Mouse (Mus musculus) ES-E14 (cell line): ENCODE measurements around the gene Dennd1a. TPM values are rescaled to one million over a fixed set of nuclear protein-coding genes. Genes with fewer than 3 reads are reported as not detected.

Experiments used
- DNase-seq: peaks from one replicate; pipeline ENCODE4 v3.0.0-alpha.2; 2013; ENCODE audit warnings: low read depth, low spot score
- H3K27ac ChIP-seq: 2 replicates; pipeline ENCODE4 v1.5.1; 2012; ENCODE audit warnings: low read depth, mild to moderate bottlenecking, low read length, moderate library complexity, mixed read lengths; ENCODE audit not compliant: poor library complexity, insufficient read depth, severe bottlenecking
- H3K36me3 ChIP-seq: 2 replicates; pipeline ENCODE4 v1.6.1; 2012; ENCODE audit warnings: mild to moderate bottlenecking, low read length, moderate library complexity, mixed read lengths; ENCODE audit not compliant: control insufficient read depth, poor library complexity, insufficient read depth, severe bottlenecking
- H3K4me1 ChIP-seq, 2 experiments: fragments of 150-350 bp in 1 of 2; sonication (generic) in 1 of 2; 2 replicates each; pipeline ENCODE4 v1.6.1; 2012; ENCODE audit warnings: low read length in 2 of 2, mild to moderate bottlenecking in 1 of 2, mixed read lengths in 1 of 2; ENCODE audit not compliant: control insufficient read depth in 2 of 2, insufficient read depth in 2 of 2, poor library complexity in 1 of 2
- H3K4me3 ChIP-seq, 2 experiments: fragments of 150-350 bp in 1 of 2; sonication (generic) in 1 of 2; 2 replicates each; pipeline ENCODE4 v1.5.1; 2012; ENCODE audit warnings: low read length in 2 of 2, low read depth in 1 of 2, mild to moderate bottlenecking in 1 of 2, mixed read lengths in 1 of 2; ENCODE audit not compliant: insufficient read depth in 1 of 2, poor library complexity in 1 of 2, severe bottlenecking in 1 of 2
- H3K9ac ChIP-seq: 2 replicates; pipeline ENCODE4 v1.6.1; 2012; ENCODE audit warnings: low read depth, mild to moderate bottlenecking, low read length, mixed read lengths; ENCODE audit not compliant: poor library complexity, insufficient read depth, severe bottlenecking
- H3K9me3 ChIP-seq: fragments of 150-350 bp; sonication (generic); 2 replicates; pipeline ENCODE4 v1.6.1; 2012; ENCODE audit warnings: low read depth, mild to moderate bottlenecking, low read length; ENCODE audit not compliant: control insufficient read depth, insufficient read depth
- CHD2 ChIP-seq: IDR thresholded peaks from 2 replicates; pipeline ENCODE4 v1.6.1; 2014; ENCODE audit warnings: mild to moderate bottlenecking, low read depth, low read length, inconsistent platforms
- HCFC1 ChIP-seq: IDR thresholded peaks from 2 replicates; pipeline ENCODE4 v1.6.1; 2012; ENCODE audit warnings: low read length, inconsistent platforms, borderline replicate concordance; ENCODE audit not compliant: insufficient read depth
- MAFK ChIP-seq: IDR thresholded peaks from 2 replicates; pipeline ENCODE4 v1.6.1; 2014; ENCODE audit warnings: mild to moderate bottlenecking, low read depth, low read length, inconsistent platforms; ENCODE audit not compliant: insufficient read depth
- ZC3H11A ChIP-seq: IDR thresholded peaks from 2 replicates; pipeline ENCODE4 v1.6.1; 2012; ENCODE audit warnings: low read depth, mild to moderate bottlenecking, inconsistent platforms, low read length, borderline replicate concordance
- ZNF384 ChIP-seq: IDR thresholded peaks from 2 replicates; pipeline ENCODE4 v1.6.1; 2012; ENCODE audit warnings: low read depth, low read length, inconsistent platforms
- in situ Hi-C, 2 experiments: fragments of 600-800 bp; cut with MboI; formaldehyde crosslinking; loops; one replicate each; pipeline ENCODE4 v1.15.1; 2025; ENCODE audit warnings: low sequenced_read_pairs in 2 of 2, inconsistent platforms in 1 of 2; ENCODE audit not compliant: unreplicated experiment in 2 of 2
- total RNA-seq: library from RNA; depleted of rRNA; stranded (reverse); fragments of 300-350 nt; gene quantifications from 2 replicates; pipeline ENCODE4 v1.2.3, GENCODE M21; 2012

The Dennd1a gene
- total RNA-seq, 1 experiment = 6.5 TPM

GRCm38 (mm10) chr2:38305152-38305551 is 18.0 kb upstream of the Dennd1a start:
- in situ Hi-C loops = no loop called here
- no peak for DNase-seq
- TF ChIP-seq ZC3H11A (no peak), CHD2 (no peak), MAFK (no peak)
- H3K9ac ChIP-seq = no peak overlapping the region
- no peak overlapping the region for H3K4me3 ChIP-seq
- H3K4me1 ChIP-seq = no peaks in the 10 kb centered on the region
- no peaks in the 10 kb centered on the region for H3K9me3 ChIP-seq
- H3K27ac ChIP-seq = no peak overlapping the region
- H3K36me3 ChIP-seq = no peaks in the 10 kb centered on the region

- in situ Hi-C loops = no loop called here
- H3K27ac ChIP-seq = no peak overlapping the region
- no peak overlapping the region for H3K4me3 ChIP-seq
- H3K9ac ChIP-seq = no peak overlapping the region
- no peaks in the 10 kb centered on the region for H3K4me1 ChIP-seq
- TF ChIP-seq MAFK (peak; percentile 57; the same call in 1 of the 2 replicates), HCFC1 (no peak), CHD2 (no peak), ZC3H11A (no peak), ZNF384 (no peak)
- H3K36me3 ChIP-seq = no peaks in the 10 kb centered on the region
- no peak for DNase-seq
- H3K9me3 ChIP-seq = no peaks in the 10 kb centered on the region
Observed at GRCm38 (mm10) chr2:38300941-38301340, 13.8 kb upstream of the Dennd1a start.

GRCm38 (mm10) chr2:38295939-38296338 is 8.7 kb upstream of the Dennd1a start:
- in situ Hi-C loops = no loop called here
- H3K4me3 ChIP-seq = no peak overlapping the region
- TF ChIP-seq ZC3H11A (no peak), HCFC1 (no peak), CHD2 (no peak)
- H3K9me3 ChIP-seq = no peaks in the 10 kb centered on the region
- no peaks in the 10 kb centered on the region for H3K36me3 ChIP-seq
- no peak for DNase-seq
- H3K4me1 ChIP-seq = no peaks in the 10 kb centered on the region
- no peak overlapping the region for H3K9ac ChIP-seq
- H3K27ac ChIP-seq = no peak overlapping the region

GRCm38 (mm10) chr2:38291526-38291925 is 4.3 kb upstream of the Dennd1a start:
- Histone ChIP-seq H3K9ac (no peak overlapping the region), H3K4me3 (no peak overlapping the region), H3K36me3 (no peaks in the 10 kb centered on the region), H3K4me1 (peaks cover 2% of the 10 kb centered on the region in 2 experiments; a peak in 3 of 4 replicates), H3K9me3 (no peaks in the 10 kb centered on the region), H3K27ac (no peak overlapping the region)
- in situ Hi-C loops = no loop called here
- DNase-seq = no peak
- TF ChIP-seq ZC3H11A = no peak
- TF ChIP-seq ZNF384 = no peak
- no peak for TF ChIP-seq HCFC1
- no peak for TF ChIP-seq MAFK
- no peak for TF ChIP-seq CHD2

GRCm38 (mm10) chr2:38288226-38288625 is 1.0 kb upstream of the Dennd1a start:
- TF ChIP-seq HCFC1 (no peak), MAFK (no peak), ZC3H11A (no peak), ZNF384 (no peak), CHD2 (no peak)
- Histone ChIP-seq H3K4me3 (no peak overlapping the region; a peak in 1 of 4 replicates), H3K9ac (no peak overlapping the region), H3K36me3 (no peaks in the 10 kb centered on the region), H3K27ac (no peak overlapping the region), H3K4me1 (peaks cover 2% of the 10 kb centered on the region in 2 experiments; a peak in 3 of 4 replicates), H3K9me3 (no peaks in the 10 kb centered on the region)
- DNase-seq = peak; percentile 17
- in situ Hi-C loops = no loop called here
